Mouse (Mus musculus) spleen, postnatal 14 days (tissue): ENCODE measurements at regions not wholly inside any gene's neighbourhood (a gene's known extent, or its start where the extent isn't known, plus 50 kb on each side); places are given as distances from the start of the nearest gene placed in this dataset.

Experiments
- DNase-seq, 2 experiments: peaks; one replicate each; pipeline ENCODE4 v3.0.0; 2021 to 2022; ENCODE audit warnings: low spot score in 2 of 2

GRCm38 (mm10) chr5:108903134-108903923, 50.9 kb upstream of the Vmn2r9 start:
- DNase-seq = peak in 1 of 2 experiments; percentile 1
